Comparison of ENCODE assay signal across 7 mouse cellular contexts in the genomic region with DNA sequence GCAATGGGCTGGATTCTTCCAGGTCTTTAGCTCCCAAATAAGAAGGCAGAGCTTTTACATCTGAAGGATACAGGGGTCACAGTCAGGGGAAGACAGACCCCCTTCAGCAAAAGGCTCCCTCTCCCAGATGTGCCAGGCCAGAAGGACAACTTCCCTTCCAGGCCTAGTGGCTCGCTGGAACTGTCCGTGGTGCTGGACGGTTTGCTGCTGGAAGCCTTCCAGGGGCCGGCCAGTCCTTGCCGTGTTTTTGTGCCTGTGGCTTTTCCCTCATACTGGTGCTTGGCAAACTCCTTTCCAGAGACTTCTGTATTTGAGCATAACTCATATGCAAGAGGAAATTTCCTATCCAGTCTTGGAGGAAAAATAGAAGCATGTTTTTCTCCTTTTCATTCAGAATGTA. TPM values are rescaled to one million over a fixed set of nuclear protein-coding genes. Genes with fewer than 3 reads are reported as not detected.
DNase-seq lines count a peak whose midpoint lies in the region; ATAC-seq lines count a peak whose summit lies in the region.

No protein-coding gene starts in this region.

- DNase-seq in left cerebral cortex, postnatal 4 days = peak; percentile 41
- no peak for DNase-seq in left cerebral cortex, adult 9 months (ENCODE audit: low spot score in 2 of 2)
- DNase-seq in adrenal gland, adult 8-10 months = peak; percentile 8
- peak; percentile 52 for DNase-seq in gastrocnemius, postnatal 14 days
- DNase-seq in lung, postnatal 36 days = peak; percentile 13
- DNase-seq in cerebellum, adult 11-12 months = no peak

- ATAC-seq in monocyte, adult 5-6 weeks (replicated peaks; ENCODE audit: insufficient number of reproducible peaks, low FRiP score, low TSS enrichment, poor library complexity, severe bottlenecking) = no peak

- intact Hi-C loops in left cerebral cortex, postnatal 4 days (cut with DNase I) = no loop called here
- intact Hi-C loops in gastrocnemius, postnatal 14 days (cut with DNase I; ENCODE audit: low total_unique reads) = loop anchor here (10.0 kb wide), 1 partner anchor 143 kb away; a partner anchor contains a TSS

RNA-seq across cellular contexts. Expression of a gene that starts 1.8 kb away (rescaled TPM):
- total RNA-seq in left cerebral cortex, postnatal 4 days (2021) = under 1 TPM in 1 of 2 experiments, not detected in 1; 0.60 TPM
- total RNA-seq in adrenal gland, adult 8-10 months (2022) = not detected
- total RNA-seq in gastrocnemius, postnatal 14 days (2021) = not detected
- total RNA-seq in monocyte, adult 5-6 weeks (2017) = not detected in 3 replicates

RNA-seq across cellular contexts. Expression of a gene that starts 3.0 kb away (rescaled TPM):
- total RNA-seq in left cerebral cortex, postnatal 4 days (2021) = 1 to 10 TPM in 1 of 2 experiments, under 1 TPM in 1; 0.60 to 1.0 TPM
- not detected for total RNA-seq in adrenal gland, adult 8-10 months (2022)
- total RNA-seq in gastrocnemius, postnatal 14 days (2021) = not detected
- total RNA-seq in monocyte, adult 5-6 weeks (2017) = not detected in 3 replicates

RNA-seq across cellular contexts. Expression of a gene that starts 45.7 kb away (rescaled TPM):
- 10 to 100 TPM; 27.9 to 29.0 TPM for total RNA-seq in left cerebral cortex, postnatal 4 days (2021)
- 10 to 100 TPM in 3 of 4 experiments, 1 to 10 TPM in 1; 9.9 to 20.2 (median 14.8) TPM for total RNA-seq in adrenal gland, adult 8-10 months (2022)
- 1 to 10 TPM; 4.7 to 5.9 TPM for total RNA-seq in gastrocnemius, postnatal 14 days (2021)
- total RNA-seq in monocyte, adult 5-6 weeks (2017) = 18.7 to 28.1 TPM (median 23.0 TPM) in 3 replicates

Comparison
In these comparisons a context has a peak if more than half of its experiments do, and no peak if none do; other contexts are left out.
1. DNase-seq: peak in left cerebral cortex, postnatal 4 days (single experiment), adrenal gland, adult 8-10 months (single experiment), gastrocnemius, postnatal 14 days (single experiment) and lung, postnatal 36 days (single experiment); none in left cerebral cortex, adult 9 months (0 of 2) and cerebellum, adult 11-12 months (single experiment).